Mouse (Mus musculus): ENCODE measurements around the gene H2al1d.
"Not testable (repeated sequence)": the region's sequence is repeated elsewhere in the genome, so short reads cannot be mapped to it uniquely, and the experiment has no call there.

DNA sequence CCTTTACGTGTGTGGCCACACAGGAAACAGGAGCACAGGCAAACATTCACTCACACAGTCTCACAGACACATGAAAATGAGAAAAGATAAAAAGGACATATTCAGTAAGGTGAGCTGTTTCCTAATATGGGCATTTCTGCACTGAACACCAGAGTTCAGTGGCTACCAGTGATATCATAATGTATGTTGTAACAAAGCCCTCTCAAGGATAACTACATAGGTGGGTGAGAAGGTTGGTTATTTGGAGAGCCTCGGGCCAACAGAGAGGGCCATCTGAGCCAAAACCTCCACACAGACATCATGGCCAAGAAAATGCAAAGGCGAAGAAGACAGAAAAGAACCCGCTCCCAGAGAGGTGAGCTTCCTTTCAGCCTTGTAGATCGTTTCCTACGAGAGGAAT is at the start of gene H2al1d:
- not testable (repeated sequence) for TF ChIP-seq CHD2 (IDR thresholded peaks at IDR 0.05; ENCODE audit: low read depth, low read length); ZC3H11A (IDR thresholded peaks at IDR 0.05; ENCODE audit: borderline replicate concordance, low read depth, low read length); MAFK (IDR thresholded peaks at IDR 0.05; ENCODE audit: insufficient read depth, low read depth, low read length); HCFC1 (IDR thresholded peaks at IDR 0.05; ENCODE audit: borderline replicate concordance, insufficient read depth, low read length)

Measured in ES-E14 (cell line).